Mouse (Mus musculus) liver, adult 2 months (tissue): ENCODE results near the gene Arid2.

Source experiments
- CTCF ChIP-seq: fragments of 200-500 bp; IDR thresholded peaks from 2 replicates; pipeline ENCODE4 v1.5.1; 2011; ENCODE audit warnings: low read depth, low read length, control low read depth
- POLR2A ChIP-seq: fragments of 200-500 bp; IDR thresholded peaks from 2 replicates; pipeline ENCODE4 v1.6.1; 2011; ENCODE audit warnings: low read length, control low read depth; ENCODE audit not compliant: insufficient read depth; ENCODE audit errors: extremely low read depth

DNA sequence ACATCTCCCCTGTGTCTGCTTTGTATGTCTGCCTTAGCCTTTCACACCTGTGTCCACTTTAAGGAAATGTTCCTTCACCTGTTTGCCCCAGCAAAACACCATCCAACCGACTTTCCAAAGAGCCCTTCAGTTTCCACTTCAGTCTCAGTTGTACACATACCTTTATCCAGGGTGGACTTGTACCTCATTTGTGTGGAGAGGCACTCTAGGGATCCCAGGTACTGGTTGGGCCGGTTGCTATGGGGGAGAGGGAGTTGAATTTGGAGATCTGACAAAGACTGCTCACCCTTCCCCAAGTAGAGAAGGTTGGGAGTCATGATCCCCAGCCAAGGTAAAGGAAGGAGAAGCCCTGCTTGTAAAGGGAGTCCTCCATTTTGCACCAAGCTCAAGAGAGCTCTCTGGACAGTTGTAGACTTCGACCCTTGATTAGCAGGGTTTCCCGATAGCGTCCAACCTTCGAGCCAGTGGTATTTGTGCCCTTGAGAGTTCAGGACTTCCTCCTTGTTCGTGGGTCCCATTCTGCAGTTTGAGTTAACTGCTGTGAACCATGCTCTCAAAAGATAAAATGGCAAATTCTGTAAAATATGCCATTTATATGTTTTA, 38.5 kb downstream of the Arid2 start:
- TF ChIP-seq CTCF: no peak
- TF ChIP-seq POLR2A: no peak
